Mouse (Mus musculus) lung, embryonic 15.5 days (tissue): ENCODE measurements around the gene Pakap. TPM values are rescaled to one million over a fixed set of nuclear protein-coding genes. Genes with fewer than 3 reads are reported as not detected.

Experiments used
- ATAC-seq: fragments of 200-750 bp; cut with Nextera tagmentation; 2 replicates; pipeline ENCODE4 v1.8.0; 2017; ENCODE audit warnings: moderate number of reproducible peaks, borderline replicate concordance; ENCODE audit not compliant: low FRiP score, low TSS enrichment; ENCODE audit errors: extremely low read depth
- H3K27ac ChIP-seq: fragments of 300-500 bp; sonication (generic); 2 replicates; pipeline ENCODE4 v1.5.1; 2015; ENCODE audit warnings: moderate library complexity, mild to moderate bottlenecking, inconsistent platforms
- H3K27me3 ChIP-seq: fragments of 300-500 bp; sonication (generic); 2 replicates; pipeline ENCODE4 v1.6.1; 2015; ENCODE audit warnings: inconsistent platforms
- H3K36me3 ChIP-seq: fragments of 300-500 bp; sonication (generic); 2 replicates; pipeline ENCODE4 v1.6.1; 2015; ENCODE audit warnings: inconsistent platforms
- H3K4me1 ChIP-seq: fragments of 300-500 bp; sonication (generic); 2 replicates; pipeline ENCODE4 v1.6.1; 2015; ENCODE audit warnings: inconsistent platforms
- H3K4me2 ChIP-seq: fragments of 300-500 bp; sonication (generic); 2 replicates; pipeline ENCODE4 v1.6.1; 2015; ENCODE audit warnings: inconsistent platforms, mild to moderate bottlenecking, moderate library complexity
- H3K4me3 ChIP-seq: fragments of 300-500 bp; sonication (generic); 2 replicates; pipeline ENCODE4 v1.5.1; 2015; ENCODE audit warnings: mild to moderate bottlenecking, inconsistent platforms
- H3K9ac ChIP-seq: fragments of 300-500 bp; sonication (generic); 2 replicates; pipeline ENCODE4 v1.6.1; 2015; ENCODE audit warnings: inconsistent platforms
- H3K9me3 ChIP-seq: fragments of 300-500 bp; sonication (generic); 2 replicates; pipeline ENCODE4 v1.6.1; 2016; ENCODE audit warnings: inconsistent platforms
- WGBS: fragments of 180-500 bp; shearing (Covaris S2); methylation state at CpG from one replicate; pipeline ENCODE4 v1.1.7; 2015; 5-methylcytosine and 5-hydroxymethylcytosine counted together
- polyA plus RNA-seq: library from polyadenylated mRNA; unstranded; fragments of >200 nt; fragmentation: Nextera tagmentation; extraction: Ambion mirVana; gene quantifications from 2 replicates; pipeline ENCODE4 v1.2.1, GENCODE M21; 2015

Gene Pakap
- polyA plus RNA-seq, 1 experiment from 2014 or later: 47.7 TPM

GRCm38 (mm10) chr4:57798286-57799018 is 230.5 kb downstream of the Pakap start:
- H3K4me1 ChIP-seq: peaks cover 57% of the 10 kb centered on the region
- H3K4me3 ChIP-seq: no peak overlapping the region
- 23% methylated on average over 10 of the region's 10 CpGs for WGBS
- H3K27me3 ChIP-seq: no peaks in the 10 kb centered on the region
- H3K9me3 ChIP-seq: no peaks in the 10 kb centered on the region
- H3K4me2 ChIP-seq: no peak overlapping the region
- H3K9ac ChIP-seq: no peak overlapping the region
- no peaks in the 10 kb centered on the region for H3K36me3 ChIP-seq
- peak overlapping the region; percentile 57 for H3K27ac ChIP-seq
- ATAC-seq: peak; percentile 17; the same call in 1 of the 2 replicates

DNA sequence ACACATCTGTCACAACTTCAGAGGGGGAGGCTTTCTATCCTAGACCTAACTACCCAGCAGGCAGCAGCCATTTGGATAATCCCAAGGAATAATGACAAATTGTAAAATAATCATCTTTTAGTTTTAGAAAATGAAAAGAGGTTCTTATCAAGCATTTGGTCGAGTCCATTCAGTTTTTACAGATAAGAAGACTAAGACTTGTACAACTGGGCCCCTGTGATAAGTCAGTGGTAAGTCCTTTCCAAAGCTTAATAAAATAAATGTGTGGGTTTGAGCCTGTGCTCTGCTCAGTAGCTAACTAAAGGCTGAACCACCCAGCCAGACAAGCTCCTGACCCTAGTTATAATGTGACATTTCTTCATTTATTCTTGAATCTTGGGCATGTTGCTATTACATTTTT is 231.3 kb downstream of the Pakap start:
- no peak for ATAC-seq
- Histone ChIP-seq H3K4me3 (no peak overlapping the region), H3K4me2 (no peak overlapping the region), H3K27me3 (no peaks in the 10 kb centered on the region), H3K9ac (no peak overlapping the region), H3K9me3 (no peaks in the 10 kb centered on the region), H3K4me1 (peaks cover 48% of the 10 kb centered on the region), H3K36me3 (no peaks in the 10 kb centered on the region), H3K27ac (no peak overlapping the region)
- 21% methylated on average over 1 of the region's 1 CpGs for WGBS

DNA sequence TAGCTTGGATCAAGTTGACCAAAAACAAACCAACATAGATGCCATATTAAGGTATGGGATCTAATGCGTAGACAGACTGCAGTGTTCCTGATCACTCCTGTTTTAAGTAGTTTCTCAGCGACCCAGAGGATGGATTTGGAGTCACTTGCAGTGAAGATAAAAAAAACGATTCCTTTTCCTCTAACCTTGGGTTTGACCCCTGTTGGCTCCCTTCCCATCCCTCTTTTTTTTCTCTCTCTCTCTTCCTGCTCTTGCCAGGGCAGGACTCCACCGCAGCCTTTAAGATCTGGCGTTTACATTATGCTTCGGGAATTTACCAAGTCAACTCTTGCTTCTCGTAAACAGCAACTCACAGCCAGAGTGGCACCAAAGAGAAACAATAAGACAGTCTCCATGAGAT is 233.3 kb downstream of the Pakap start:
- Histone ChIP-seq H3K4me3 (no peak overlapping the region), H3K27me3 (no peaks in the 10 kb centered on the region), H3K27ac (peak overlapping the region; percentile 27), H3K36me3 (no peaks in the 10 kb centered on the region), H3K9ac (no peak overlapping the region), H3K4me2 (no peak overlapping the region), H3K4me1 (peaks cover 43% of the 10 kb centered on the region), H3K9me3 (no peaks in the 10 kb centered on the region)
- 36% methylated on average over 7 of the region's 7 CpGs for WGBS
- no peak; the same call in 1 of the 2 replicates for ATAC-seq

GRCm38 (mm10) chr4:57801986-57802385 is 234.0 kb downstream of the Pakap start:
- no peak overlapping the region for H3K4me2 ChIP-seq
- no peak overlapping the region for H3K9ac ChIP-seq
- WGBS: 96% methylated on average over 5 of the region's 5 CpGs
- no peaks in the 10 kb centered on the region for H3K27me3 ChIP-seq
- no peaks in the 10 kb centered on the region for H3K36me3 ChIP-seq
- H3K4me1 ChIP-seq: peaks cover 39% of the 10 kb centered on the region
- H3K4me3 ChIP-seq: no peak overlapping the region
- no peak for ATAC-seq
- H3K9me3 ChIP-seq: no peaks in the 10 kb centered on the region
- H3K27ac ChIP-seq: 0 out of 2 replicates have a peak overlapping the region, but pooled peaks have one; percentile 27

GRCm38 (mm10) chr4:57802411-57802810 is 234.4 kb downstream of the Pakap start:
- no peak overlapping the region for H3K4me2 ChIP-seq
- H3K9me3 ChIP-seq: no peaks in the 10 kb centered on the region
- H3K27me3 ChIP-seq: no peaks in the 10 kb centered on the region
- H3K4me1 ChIP-seq: peaks cover 35% of the 10 kb centered on the region
- H3K27ac ChIP-seq: no peak overlapping the region
- 81% methylated on average over 3 of the region's 3 CpGs for WGBS
- no peak overlapping the region for H3K9ac ChIP-seq
- no peaks in the 10 kb centered on the region for H3K36me3 ChIP-seq
- H3K4me3 ChIP-seq: no peak overlapping the region
- ATAC-seq: no peak

DNA sequence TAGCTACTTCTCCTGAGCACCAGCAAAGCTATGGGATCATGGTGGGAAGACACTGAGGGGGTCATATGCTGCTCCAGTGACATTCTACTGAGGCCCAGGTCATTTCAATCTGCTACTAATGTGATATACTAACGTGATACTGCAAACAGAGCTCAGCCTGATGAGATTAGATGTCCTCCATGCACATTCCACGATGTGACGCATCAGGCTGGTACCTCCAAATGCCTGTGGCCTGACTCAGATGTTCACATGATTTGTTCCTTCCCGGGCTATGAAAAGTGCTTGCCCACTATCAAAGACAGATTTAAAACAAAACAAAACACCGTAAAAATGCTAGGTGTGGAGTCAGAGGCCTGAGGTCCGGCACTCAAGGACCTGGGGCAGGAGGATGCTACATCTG is 236.9 kb downstream of the Pakap start:
- no peak overlapping the region for H3K9ac ChIP-seq
- ATAC-seq: no peak
- H3K27ac ChIP-seq: no peak overlapping the region
- H3K9me3 ChIP-seq: no peaks in the 10 kb centered on the region
- no peak overlapping the region for H3K4me2 ChIP-seq
- H3K36me3 ChIP-seq: no peaks in the 10 kb centered on the region
- peaks cover 19% of the 10 kb centered on the region; the same call in 1 of the 2 replicates for H3K4me1 ChIP-seq
- WGBS: 67% methylated on average over 6 of the region's 6 CpGs
- no peaks in the 10 kb centered on the region for H3K27me3 ChIP-seq
- H3K4me3 ChIP-seq: no peak overlapping the region

GRCm38 (mm10) chr4:57809449-57809848 is 241.5 kb downstream of the Pakap start:
- Histone ChIP-seq H3K27ac (no peak overlapping the region), H3K4me2 (no peak overlapping the region), H3K4me3 (no peak overlapping the region), H3K9me3 (no peaks in the 10 kb centered on the region), H3K9ac (no peak overlapping the region), H3K4me1 (peaks cover 20% of the 10 kb centered on the region), H3K27me3 (no peaks in the 10 kb centered on the region), H3K36me3 (no peaks in the 10 kb centered on the region)
- no peak for ATAC-seq
- 63% methylated on average over 4 of the region's 4 CpGs for WGBS

DNA sequence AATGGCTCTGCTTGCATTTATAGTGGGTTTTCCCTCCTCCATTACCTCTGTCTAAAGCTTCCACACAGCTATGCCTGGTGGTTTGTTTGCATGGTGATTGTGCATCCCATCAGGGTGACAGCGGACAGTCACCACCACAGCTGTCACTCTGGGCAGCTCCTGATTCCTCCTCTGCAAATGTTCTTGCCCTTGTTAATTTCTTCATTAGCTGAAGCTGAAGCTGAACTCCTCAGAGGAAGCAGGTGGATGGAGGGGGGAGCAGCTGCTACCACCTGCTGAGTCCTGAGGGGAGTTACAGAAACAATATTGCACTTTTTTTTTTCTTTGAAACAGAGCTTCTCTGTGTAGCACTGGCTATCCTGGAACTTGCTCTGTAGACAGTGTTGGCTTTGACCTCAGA is 244.1 kb downstream of the Pakap start:
- H3K9ac ChIP-seq: no peak overlapping the region
- H3K36me3 ChIP-seq: no peaks in the 10 kb centered on the region
- H3K27ac ChIP-seq: peak overlapping the region; percentile 71; the same call in 1 of the 2 replicates
- no peak overlapping the region for H3K4me2 ChIP-seq
- H3K9me3 ChIP-seq: no peaks in the 10 kb centered on the region
- no peak for ATAC-seq
- no peaks in the 10 kb centered on the region for H3K27me3 ChIP-seq
- WGBS: 93% methylated on average over 1 of the region's 1 CpGs
- H3K4me3 ChIP-seq: no peak overlapping the region
- H3K4me1 ChIP-seq: peaks cover 16% of the 10 kb centered on the region

DNA sequence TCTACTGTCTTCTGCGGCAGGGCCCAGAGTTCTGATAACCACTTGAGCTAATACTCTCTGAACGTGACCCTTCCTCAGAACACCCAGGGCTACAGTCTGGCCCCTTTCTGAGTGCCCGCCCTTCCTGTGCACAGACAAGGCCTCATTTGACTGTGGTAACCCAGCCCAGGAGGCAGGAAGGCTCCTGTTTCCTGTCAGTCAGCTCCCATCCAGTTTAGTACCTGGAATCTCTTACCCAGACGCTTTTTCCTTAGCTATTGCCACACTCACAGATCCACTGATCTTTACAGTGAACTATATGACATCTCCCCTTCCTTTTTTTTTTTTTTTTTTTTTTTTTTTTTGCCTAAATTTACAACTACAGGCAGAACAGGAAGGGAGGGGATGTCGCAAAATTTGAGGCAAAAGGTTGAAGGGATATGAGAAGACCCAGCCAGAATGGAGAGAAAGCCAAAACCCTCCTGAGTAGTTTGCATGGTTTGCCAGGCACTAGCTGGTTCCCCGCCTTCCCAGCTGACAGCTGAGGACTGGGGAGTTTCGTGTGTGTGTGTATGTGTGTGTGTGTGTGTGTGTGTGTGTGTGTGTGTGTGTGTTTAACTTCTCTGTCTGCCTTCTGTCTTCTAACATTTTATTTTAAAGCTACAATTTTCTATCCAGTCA is 245.1 kb downstream of the Pakap start:
- Histone ChIP-seq H3K4me3 (no peak overlapping the region), H3K9ac (no peak overlapping the region)

DNA sequence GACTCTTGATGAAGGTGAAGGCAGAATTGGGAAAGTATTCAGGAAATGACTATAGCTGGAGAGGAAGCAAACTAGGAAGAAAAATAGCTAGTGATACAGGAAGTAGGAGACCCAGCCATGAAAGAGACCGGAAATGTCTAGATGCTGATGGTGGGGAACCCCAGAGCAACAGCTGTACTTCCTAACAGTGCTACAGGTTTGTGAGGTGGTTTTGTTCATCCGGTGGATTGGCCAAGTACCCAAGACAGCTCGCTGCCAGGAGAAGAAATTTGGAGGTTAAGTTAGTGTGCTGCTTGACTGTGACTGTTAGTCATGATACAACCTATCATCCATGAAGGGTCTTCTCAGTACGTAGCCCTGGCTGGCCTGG is 245.6 kb downstream of the Pakap start:
- Histone ChIP-seq H3K4me3 (no peak overlapping the region), H3K27me3 (no peaks in the 10 kb centered on the region), H3K36me3 (no peaks in the 10 kb centered on the region), H3K9ac (no peak overlapping the region), H3K27ac (peak overlapping the region; percentile 71), H3K4me1 (peaks cover 16% of the 10 kb centered on the region), H3K4me2 (no peak overlapping the region), H3K9me3 (no peaks in the 10 kb centered on the region)
- 73% methylated on average over 4 of the region's 4 CpGs for WGBS
- no peak for ATAC-seq

More for the DNA sequence above, 245.1 kb downstream of the Pakap start:
- Histone ChIP-seq H3K9me3 (no peaks in the 10 kb centered on the region), H3K36me3 (no peaks in the 10 kb centered on the region), H3K27me3 (no peaks in the 10 kb centered on the region), H3K27ac (peak overlapping the region; percentile 71), H3K4me1 (peaks cover 16% of the 10 kb centered on the region), H3K4me2 (no peak overlapping the region)
- WGBS: 20% methylated on average over 7 of the region's 7 CpGs
- peak; percentile 47; the same call in 1 of the 2 replicates for ATAC-seq

DNA sequence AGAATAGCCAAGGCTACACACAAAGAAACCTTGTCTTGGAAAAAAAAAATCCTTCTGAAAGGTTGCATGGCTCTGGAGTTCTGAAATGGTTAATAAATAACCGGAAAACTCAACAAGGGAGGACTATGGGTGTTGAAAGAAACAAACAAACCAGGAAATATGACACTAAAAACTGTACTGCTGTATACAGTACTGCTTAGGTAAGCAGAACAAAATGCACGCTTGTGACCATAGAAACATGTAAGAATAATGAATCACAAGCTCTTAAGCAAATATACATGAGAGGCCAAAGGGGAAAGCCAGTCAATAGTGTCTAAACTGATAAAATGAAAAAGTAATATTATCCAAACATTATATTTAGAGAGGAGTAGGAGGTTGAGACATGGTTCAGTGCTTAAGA is 247.4 kb downstream of the Pakap start:
- Histone ChIP-seq H3K27ac (peak overlapping the region; percentile 19; the same call in 1 of the 2 replicates), H3K27me3 (no peaks in the 10 kb centered on the region), H3K4me1 (peaks cover 16% of the 10 kb centered on the region), H3K4me3 (no peak overlapping the region), H3K36me3 (no peaks in the 10 kb centered on the region), H3K4me2 (no peak overlapping the region), H3K9ac (no peak overlapping the region), H3K9me3 (no peaks in the 10 kb centered on the region)
- 72% methylated on average over 2 of the region's 2 CpGs for WGBS
- ATAC-seq: no peak

DNA sequence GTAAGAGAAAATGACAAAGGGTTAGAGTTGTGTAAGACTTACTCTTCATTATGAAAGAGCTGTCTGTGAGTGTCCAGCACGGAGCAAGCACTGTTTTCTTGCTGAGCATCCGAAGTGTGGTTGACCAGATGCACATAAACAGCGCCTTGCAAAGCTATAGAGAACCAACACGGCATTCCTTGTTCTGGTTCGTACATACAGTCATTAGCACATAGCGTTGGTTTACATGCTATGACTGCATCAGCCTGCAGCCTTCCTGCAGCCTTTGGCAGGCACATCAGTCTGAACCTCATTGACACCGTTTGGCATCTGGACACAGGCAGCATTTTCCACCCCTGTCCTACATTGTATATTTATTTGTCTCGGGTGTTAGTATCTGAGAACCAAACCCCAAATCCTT is 248.2 kb downstream of the Pakap start:
- WGBS: 58% methylated on average over 8 of the region's 8 CpGs
- peak; percentile 67; the same call in 1 of the 2 replicates for ATAC-seq
- H3K9ac ChIP-seq: no peak overlapping the region
- H3K27ac ChIP-seq: no peak overlapping the region
- no peaks in the 10 kb centered on the region for H3K36me3 ChIP-seq
- H3K9me3 ChIP-seq: no peaks in the 10 kb centered on the region
- no peaks in the 10 kb centered on the region for H3K27me3 ChIP-seq
- H3K4me3 ChIP-seq: no peak overlapping the region
- peaks cover 16% of the 10 kb centered on the region for H3K4me1 ChIP-seq
- no peak overlapping the region for H3K4me2 ChIP-seq
